Mouse (Mus musculus) megakaryocyte, embryonic 14.5 days (primary cell): ENCODE measurements around the gene Irf1.

Experiments
- FLI1 ChIP-seq: IDR thresholded peaks from 2 replicates; pipeline ENCODE4 v1.6.1; 2012; ENCODE audit warnings: low read length, inconsistent platforms, mixed read lengths
- GATA1 ChIP-seq: IDR thresholded peaks from 3 replicates; pipeline ENCODE4 v1.6.1; 2012; ENCODE audit warnings: mixed read lengths, low read length, inconsistent platforms, borderline replicate concordance

GRCm38 (mm10) chr11:53768422-53769184 lies 1.2 kb upstream of the Irf1 start:
- no peak for TF ChIP-seq GATA1
- no peak for TF ChIP-seq FLI1
